ENCODE assay signal across 9 mouse cellular contexts in the genomic region with DNA sequence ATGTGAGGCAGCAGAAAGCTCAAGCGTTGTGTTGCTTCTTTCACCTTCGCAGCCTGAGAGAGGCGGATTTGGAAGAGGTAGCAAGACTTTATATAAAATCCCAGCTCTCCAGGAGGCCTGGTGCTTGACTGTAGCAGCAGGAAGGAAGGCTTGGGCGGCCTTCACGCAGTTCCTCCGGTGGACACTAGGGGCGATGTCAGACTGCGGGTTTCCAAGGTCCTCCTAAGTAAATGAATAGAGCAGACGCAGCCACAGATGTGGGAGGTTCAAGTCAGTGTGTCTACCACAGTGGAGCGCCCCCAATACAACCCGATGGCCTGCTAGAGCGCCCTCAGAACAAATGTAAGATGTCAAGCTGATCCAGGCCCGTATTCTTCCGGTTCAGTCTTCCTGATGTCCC.
A peak's percentile ranks its signal among the peaks of the same experiment; 100 is the strongest.
DNase-seq lines count a peak whose midpoint lies in the region; TF ChIP-seq lines count a peak whose summit lies in the region.
"Had no signal": no experiment of that assay in that cellular context is flagged by ENCODE, and none has a peak within 500 bp of the region (broad histone marks: within the 10 kb centered on the region; RNA-seq: fewer than 3 reads in every experiment).

No protein-coding gene starts in this region.

- TF ChIP-seq EP300 in CH12.LX (IDR thresholded peaks at IDR 0.05; ENCODE audit: low read length), result no peak

- peak; percentile 76 to 78 for TF ChIP-seq CTCF in CH12.LX (conservative IDR thresholded peaks at IDR 0.05 in 1 of 2, IDR thresholded peaks at IDR 0.05 in 1 of 2; ENCODE audit: low read depth in 2 of 2, low read length in 2 of 2)

- H3K27me3 ChIP-seq in CH12.LX (replicated peaks), result peaks cover 34% of the 10 kb centered on the region
- H3K27me3 ChIP-seq: limb, embryonic 12.5 days had no signal

- 0 out of 2 replicates have a peak overlapping the region, but pooled peaks have one; percentile 42 for H3K4me2 ChIP-seq in CH12.LX (ENCODE audit: insufficient read depth, low read depth, poor library complexity, severe bottlenecking)
- H3K4me2 ChIP-seq: limb, embryonic 12.5 days had no signal

- H3K9ac ChIP-seq in CH12.LX (ENCODE audit: insufficient read depth, low read depth), result no peak overlapping the region
- H3K9ac ChIP-seq: limb, embryonic 12.5 days had no signal

- dilution Hi-C loops in CH12.LX (cut with MboI; ENCODE audit: extremely low pct_ligation_motif_present, extremely low pct_unique_long_range_greater_than_20kb, low sequenced_read_pairs), result no loop called here

- H3K9me3 ChIP-seq in CH12.LX (replicated peaks; ENCODE audit: low read length), result no peaks in the 10 kb centered on the region
- H3K9me3 ChIP-seq: limb, embryonic 12.5 days had no signal

- peak; percentile 67 for DNase-seq in CH12.LX (ENCODE audit: extremely low read depth)
- peak; percentile 74 to 91 for DNase-seq in adrenal gland, adult (ENCODE audit: inconsistent age in 2 of 2, low spot score in 1 of 2)
- peak; percentile 84 for DNase-seq in embryo, embryonic 10 days (ENCODE audit: low spot score)
- DNase-seq in heart, adult 8-10 months (ENCODE audit: low spot score), result peak; percentile 61
- DNase-seq in layer of hippocampus, adult 8-10 months (ENCODE audit: low spot score in 2 of 2), result peak; percentile 70 to 88
- DNase-seq in lung, postnatal 14 days, result peak; percentile 79
- peak; percentile 73 for DNase-seq in right cerebral cortex, postnatal 25 days
- peak; percentile 58 for DNase-seq in urinary bladder, postnatal 25 days (ENCODE audit: low spot score)

- peak; percentile 67 for TF ChIP-seq RAD21 in CH12.LX (IDR thresholded peaks at IDR 0.05; ENCODE audit: low read depth, low read length)

- H3K79me2 ChIP-seq in CH12.LX (replicated peaks; ENCODE audit: control insufficient read depth, extremely low read depth, insufficient read depth, poor library complexity, severe bottlenecking), result no peaks in the 10 kb centered on the region

- no peaks in the 10 kb centered on the region for H3K36me3 ChIP-seq in CH12.LX (replicated peaks in 1 of 2; ENCODE audit: control insufficient read depth in 1 of 2, insufficient read depth in 1 of 2, low read length in 1 of 2)
- H3K36me3 ChIP-seq: limb, embryonic 12.5 days had no signal

- no peaks in the 10 kb centered on the region for H3K4me1 ChIP-seq in CH12.LX (ENCODE audit: control insufficient read depth in 1 of 2, insufficient read depth in 2 of 2)

- in situ Hi-C loops in CH12.LX (cut with MboI; ENCODE audit: low pct_ligation_motif_present, low pct_unique_long_range_greater_than_20kb, low sequenced_read_pairs), result loop anchor here (25.0 kb wide), 1 partner anchor 672 kb away; no protein-coding TSS in a partner anchor

- H3K4me3 ChIP-seq in CH12.LX (replicated peaks in 1 of 3; ENCODE audit: low read depth in 2 of 3, low read length in 2 of 3, poor library complexity in 1 of 3), result no peak overlapping the region
- H3K4me3 ChIP-seq: limb, embryonic 12.5 days had no signal

- H3K27ac ChIP-seq in CH12.LX (ENCODE audit: insufficient read depth, low read depth), result no peak overlapping the region
- H3K27ac ChIP-seq: limb, embryonic 12.5 days had no signal

- TF ChIP-seq POLR2A in CH12.LX (IDR thresholded peaks at IDR 0.05; ENCODE audit: low read depth, low read length), result no peak

TF ChIP-seq in CH12.LX, 34 proteins besides CTCF, POLR2A, EP300 and RAD21:
- TF ChIP-seq MAX (IDR thresholded peaks at IDR 0.05; ENCODE audit: low read length) (no peak), SMC3 (IDR thresholded peaks at IDR 0.05; ENCODE audit: low read depth, low read length) (peak; percentile 50), JUN (IDR thresholded peaks at IDR 0.05; ENCODE audit: insufficient read depth, low read depth, low read length) (no peak)
